In genomic region chr4:66271550-66272117, GRCm38 (mm10) we compare ENCODE assay signal across 26 mouse cellular contexts.
A peak's percentile ranks its signal among the peaks of the same experiment; 100 is the strongest.
DNase-seq lines count a peak whose midpoint lies in the region; ATAC-seq lines count a peak whose summit lies in the region.
"Had no signal": no experiment of that assay in that cellular context is flagged by ENCODE, and none has a peak within 500 bp of the region (broad histone marks: within the 10 kb centered on the region; RNA-seq: fewer than 3 reads in every experiment).

No protein-coding gene starts in this region.

- H3K27ac ChIP-seq in midbrain, embryonic 12.5 days (replicated peaks): no peak overlapping the region
- H3K27ac ChIP-seq in midbrain, embryonic 15.5 days: no peak overlapping the region
- no peak overlapping the region for H3K27ac ChIP-seq in neural tube, embryonic 13.5 days (replicated peaks)
- H3K27ac ChIP-seq in neural tube, embryonic 15.5 days (replicated peaks): 0 out of 2 replicates have a peak overlapping the region, but pooled peaks have one; percentile 18
- H3K27ac ChIP-seq: forebrain, embryonic 10.5 days; forebrain, embryonic 13.5 days; heart, adult 2 months; heart, embryonic 10.5 days; heart, embryonic 13.5 days; hindbrain, embryonic 14.5 days; hindbrain, postnatal 0 days had no signal

- WGBS in midbrain, embryonic 12.5 days: 56% methylated on average over 6 of the region's 6 CpGs
- 59% methylated on average over 6 of the region's 6 CpGs for WGBS in midbrain, embryonic 15.5 days
- whole genome bisulfite sequencing in neural tube, embryonic 13.5 days: 60% methylated on average over 6 of the region's 6 CpGs
- 50% methylated on average over 6 of the region's 6 CpGs for WGBS in neural tube, embryonic 15.5 days

- H3K4me1 ChIP-seq in midbrain, embryonic 12.5 days: no peaks in the 10 kb centered on the region
- H3K4me1 ChIP-seq in midbrain, embryonic 15.5 days: peaks cover 12% of the 10 kb centered on the region
- H3K4me1 ChIP-seq in neural tube, embryonic 13.5 days (replicated peaks): peaks cover 10% of the 10 kb centered on the region
- peaks cover 14% of the 10 kb centered on the region for H3K4me1 ChIP-seq in neural tube, embryonic 15.5 days
- H3K4me1 ChIP-seq: forebrain, embryonic 10.5 days; forebrain, embryonic 13.5 days; heart, embryonic 10.5 days; heart, embryonic 13.5 days had no signal

- no peak overlapping the region for H3K4me2 ChIP-seq in midbrain, embryonic 12.5 days (replicated peaks)
- H3K4me2 ChIP-seq in midbrain, embryonic 15.5 days: no peak overlapping the region
- H3K4me2 ChIP-seq in neural tube, embryonic 13.5 days: no peak overlapping the region
- no peak overlapping the region for H3K4me2 ChIP-seq in neural tube, embryonic 15.5 days
- H3K4me2 ChIP-seq: forebrain, embryonic 13.5 days; heart, embryonic 13.5 days; hindbrain, embryonic 14.5 days had no signal

- no peaks in the 10 kb centered on the region for H3K27me3 ChIP-seq in midbrain, embryonic 12.5 days
- no peaks in the 10 kb centered on the region for H3K27me3 ChIP-seq in midbrain, embryonic 15.5 days (replicated peaks)
- H3K27me3 ChIP-seq in neural tube, embryonic 13.5 days: no peaks in the 10 kb centered on the region
- no peaks in the 10 kb centered on the region for H3K27me3 ChIP-seq in neural tube, embryonic 15.5 days (replicated peaks)
- H3K27me3 ChIP-seq: CH12.LX; forebrain, embryonic 13.5 days; heart, embryonic 13.5 days; Patski had no signal

- peak; percentile 53 for ATAC-seq in midbrain, embryonic 12.5 days (ENCODE audit: low FRiP score, low read depth)
- ATAC-seq in midbrain, embryonic 15.5 days (replicated peaks): no peak
- ATAC-seq in neural tube, embryonic 13.5 days (ENCODE audit: low read depth): 0 out of 2 replicates have a peak, but pooled peaks have one; percentile 5
- ATAC-seq in neural tube, embryonic 15.5 days (ENCODE audit: low FRiP score): 0 out of 2 replicates have a peak, but pooled peaks have one; percentile 30
- ATAC-seq: forebrain, embryonic 13.5 days; forebrain, embryonic 16.5 days; hindbrain, postnatal 0 days; Patski had no signal

- no peak overlapping the region for H3K4me3 ChIP-seq in midbrain, embryonic 12.5 days
- H3K4me3 ChIP-seq in midbrain, embryonic 15.5 days: no peak overlapping the region
- no peak overlapping the region for H3K4me3 ChIP-seq in neural tube, embryonic 13.5 days
- H3K4me3 ChIP-seq in neural tube, embryonic 15.5 days (replicated peaks): no peak overlapping the region
- H3K4me3 ChIP-seq: forebrain, embryonic 10.5 days; forebrain, embryonic 13.5 days; heart, adult 2 months; heart, embryonic 10.5 days; heart, embryonic 13.5 days had no signal

- DNase-seq in neural tube, embryonic 10.5 days (ENCODE audit: extremely low spot score, low spot score): no peak
- no peak for DNase-seq in adrenal gland, postnatal 10 days
- DNase-seq: adrenal gland, postnatal 14 days; B cell, adult 2 months; cerebellum, adult 11-12 months; cerebellum, adult 8-10 months; cerebellum, postnatal 10 days; gastrocnemius, postnatal 10 days; gastrocnemius, postnatal 36 days; heart, adult 2 months; heart, postnatal 14 days; heart, postnatal 4 days had no signal

- H3K9me3 ChIP-seq in midbrain, embryonic 12.5 days: no peaks in the 10 kb centered on the region
- H3K9me3 ChIP-seq in midbrain, embryonic 15.5 days: no peaks in the 10 kb centered on the region
- no peaks in the 10 kb centered on the region for H3K9me3 ChIP-seq in neural tube, embryonic 13.5 days
- H3K9me3 ChIP-seq in neural tube, embryonic 15.5 days (replicated peaks): no peaks in the 10 kb centered on the region
- H3K9me3 ChIP-seq: forebrain, embryonic 10.5 days; forebrain, embryonic 13.5 days; heart, embryonic 10.5 days; heart, embryonic 13.5 days had no signal

- H3K9ac ChIP-seq in midbrain, embryonic 12.5 days (replicated peaks): no peak overlapping the region
- no peak overlapping the region for H3K9ac ChIP-seq in midbrain, embryonic 15.5 days
- no peak overlapping the region for H3K9ac ChIP-seq in neural tube, embryonic 13.5 days
- no peak overlapping the region for H3K9ac ChIP-seq in neural tube, embryonic 15.5 days (replicated peaks)
- H3K9ac ChIP-seq: forebrain, embryonic 13.5 days; heart, embryonic 13.5 days; hindbrain, embryonic 14.5 days had no signal

- no peaks in the 10 kb centered on the region for H3K36me3 ChIP-seq in midbrain, embryonic 12.5 days
- no peaks in the 10 kb centered on the region for H3K36me3 ChIP-seq in midbrain, embryonic 15.5 days (replicated peaks)
- H3K36me3 ChIP-seq in neural tube, embryonic 13.5 days: no peaks in the 10 kb centered on the region
- H3K36me3 ChIP-seq in neural tube, embryonic 15.5 days: no peaks in the 10 kb centered on the region
- H3K36me3 ChIP-seq: forebrain, embryonic 10.5 days; G1E; heart, embryonic 10.5 days; heart, embryonic 13.5 days had no signal
